Mouse (Mus musculus) small intestine, adult 2 months (tissue): ENCODE results near the gene Rasgef1b.

ENCODE experiments used
- CTCF ChIP-seq: fragments of 200-500 bp; IDR thresholded peaks from 2 replicates; pipeline ENCODE4 v1.5.1; 2012; ENCODE audit warnings: low read depth, mild to moderate bottlenecking, control low read depth, inconsistent platforms, low read length, moderate library complexity, mixed read lengths; ENCODE audit not compliant: insufficient replicate concordance, insufficient read length; ENCODE audit errors: extremely low read depth
- POLR2A ChIP-seq: fragments of 200-500 bp; IDR thresholded peaks from 2 replicates; pipeline ENCODE4 v1.6.1; 2012; ENCODE audit warnings: low read depth, mild to moderate bottlenecking, control low read depth, inconsistent platforms, low read length, moderate library complexity

GRCm38 (mm10) chr5:99587589-99587988, 141.3 kb downstream of the Rasgef1b start:
- TF ChIP-seq CTCF: no peak
- no peak for TF ChIP-seq POLR2A
